Mouse (Mus musculus) lung, postnatal 25 days (tissue): ENCODE measurements at regions not wholly inside any gene's neighbourhood (a gene's known extent, or its start where the extent isn't known, plus 50 kb on each side); places are given as distances from the start of the nearest gene placed in this dataset.

Experiments used
- DNase-seq: peaks from one replicate; pipeline ENCODE4 v3.0.0; 2022; ENCODE audit warnings: low spot score

DNA sequence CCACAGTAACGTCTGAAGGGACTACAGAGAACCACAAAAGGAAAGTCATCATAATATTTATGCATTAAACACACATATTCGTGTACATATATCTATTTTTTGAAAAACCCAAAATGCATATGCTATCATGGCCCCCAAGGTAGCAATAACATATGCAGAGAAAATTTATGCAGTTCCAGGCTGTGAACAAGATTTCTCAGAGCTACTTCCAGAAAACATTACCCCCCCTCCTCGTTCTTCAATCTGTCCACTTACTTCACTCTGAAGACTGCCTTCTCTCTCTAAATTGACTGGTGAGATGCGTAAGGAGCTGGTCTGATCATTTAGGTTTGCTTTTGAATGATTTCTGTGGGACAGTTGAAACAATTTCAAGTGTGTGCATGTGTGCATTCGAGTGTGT lies 369.3 kb upstream of the Zeb2 start:
- DNase-seq: no peak

GRCm38 (mm10) chr2:45485477-45485876 lies 368.3 kb upstream of the Zeb2 start:
- DNase-seq: no peak

DNA sequence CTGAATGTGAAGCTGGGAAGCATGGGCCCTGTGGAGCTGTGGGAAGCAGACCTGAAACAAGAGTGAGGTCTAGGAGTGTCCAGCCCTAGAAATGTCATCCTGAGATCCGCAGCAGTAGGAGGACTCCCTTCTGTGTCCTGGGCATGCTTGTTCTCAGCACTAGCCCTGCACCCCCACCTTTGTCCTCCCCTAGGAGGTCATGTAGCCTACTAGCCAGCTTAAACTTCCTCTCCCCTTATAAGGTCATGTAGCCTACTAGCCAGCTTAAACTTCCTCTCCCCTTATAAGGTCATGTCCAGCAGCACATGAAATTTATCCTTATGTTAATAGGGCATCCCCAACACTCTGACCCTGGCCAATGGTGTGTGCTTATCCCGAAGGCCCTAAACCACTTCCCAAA lies 363.5 kb upstream of the Zeb2 start:
- no peak for DNase-seq

DNA sequence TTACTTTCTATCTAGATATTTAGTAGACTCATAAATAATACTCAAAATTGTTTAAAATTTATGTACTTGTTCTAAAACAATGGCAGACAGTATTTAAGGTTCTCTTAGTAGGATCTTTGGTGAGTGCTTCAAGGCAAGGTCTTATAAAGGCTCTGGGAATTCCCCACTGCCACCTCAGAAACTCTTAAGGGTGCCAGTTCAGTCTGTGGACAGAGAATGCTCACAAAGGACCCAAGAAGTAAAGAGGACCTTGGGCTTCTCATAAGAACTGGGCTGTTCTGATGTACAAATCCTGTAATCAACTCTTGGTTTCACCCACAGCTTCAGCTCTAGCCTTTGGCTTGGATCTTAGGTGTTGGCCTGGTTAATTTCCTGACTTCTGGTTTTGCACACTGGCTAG lies 358.8 kb upstream of the Zeb2 start:
- DNase-seq: no peak

DNA sequence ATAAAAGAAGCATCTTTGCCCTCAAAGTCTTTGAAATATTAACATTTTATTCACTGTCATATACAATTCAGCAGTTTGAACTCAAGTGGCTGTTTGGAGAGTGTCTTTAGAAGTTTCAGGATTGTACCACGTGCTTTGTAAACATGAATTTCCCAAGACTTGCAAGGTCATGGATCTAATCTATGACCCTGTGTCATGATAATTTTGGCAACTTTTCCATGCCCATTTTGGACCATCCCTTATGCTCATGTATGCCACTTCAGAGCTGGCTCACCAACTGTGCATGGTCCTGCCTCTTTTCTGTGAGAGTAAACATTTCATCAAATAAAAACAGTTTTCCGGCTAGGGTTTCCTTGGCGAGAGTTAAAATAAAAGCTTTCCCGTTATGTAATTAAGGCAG lies 347.1 kb upstream of the Zeb2 start:
- DNase-seq: no peak

DNA sequence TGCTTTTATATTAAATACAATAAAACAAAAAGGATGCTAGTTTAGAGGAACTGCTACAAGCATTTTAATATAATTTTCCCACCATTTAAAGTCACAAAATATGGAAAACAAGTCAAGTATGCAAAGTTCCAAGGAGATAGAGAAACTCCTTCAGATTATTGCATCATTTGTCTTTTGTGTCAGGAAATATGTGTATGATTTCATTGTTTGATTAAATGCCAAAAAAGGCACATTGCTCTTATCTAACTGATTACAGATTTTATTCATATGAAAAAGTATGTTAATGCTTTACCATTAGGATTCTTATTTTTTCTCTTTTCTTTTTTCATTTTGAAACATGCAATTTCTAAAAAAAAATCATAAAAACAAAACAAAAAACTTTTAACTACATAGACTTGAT lies 342.2 kb upstream of the Zeb2 start:
- DNase-seq: no peak

DNA sequence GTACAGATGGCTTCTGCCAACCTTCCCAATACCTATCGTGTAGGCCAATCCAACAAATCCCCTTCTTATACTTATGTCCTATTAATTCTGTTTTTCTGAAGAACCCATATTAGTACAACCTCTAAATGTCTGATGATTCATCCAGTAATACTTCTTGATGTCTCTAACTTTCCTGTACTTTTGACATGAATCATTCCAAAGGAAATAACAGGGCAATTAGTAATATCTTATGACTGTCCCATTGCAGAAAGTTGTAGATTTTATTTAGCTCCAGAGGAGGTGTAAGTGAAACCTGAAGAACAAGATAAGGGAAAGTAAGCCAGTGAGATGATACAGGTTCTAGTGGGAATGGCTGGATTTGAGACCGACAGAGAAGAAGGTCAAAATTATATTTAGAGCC lies 337.6 kb upstream of the Zeb2 start:
- DNase-seq: no peak

DNA sequence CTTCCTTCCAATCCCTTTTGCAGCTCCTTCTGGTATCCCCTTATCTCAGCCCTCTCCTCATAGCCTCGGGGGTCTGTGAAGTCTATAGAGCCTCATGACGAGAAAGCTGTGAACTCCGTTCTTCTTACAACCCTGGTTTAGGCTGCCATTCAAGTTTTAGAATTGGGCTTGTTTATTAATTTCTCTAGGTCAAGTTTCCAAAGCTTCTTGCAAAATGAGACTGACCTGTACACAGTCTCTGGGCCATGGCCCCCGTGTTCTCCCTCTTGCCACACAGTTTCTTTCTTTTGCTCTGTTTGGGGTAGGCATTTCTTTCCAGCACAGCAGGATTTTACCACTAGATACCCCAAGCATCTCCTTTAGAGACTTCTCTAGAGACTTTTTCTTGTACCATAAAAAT lies 322.0 kb upstream of the Zeb2 start:
- DNase-seq: no peak

- DNase-seq: no peak
These were observed 321.5 kb upstream of the Zeb2 start for GRCm38 (mm10) chr2:45438739-45439138.

DNA sequence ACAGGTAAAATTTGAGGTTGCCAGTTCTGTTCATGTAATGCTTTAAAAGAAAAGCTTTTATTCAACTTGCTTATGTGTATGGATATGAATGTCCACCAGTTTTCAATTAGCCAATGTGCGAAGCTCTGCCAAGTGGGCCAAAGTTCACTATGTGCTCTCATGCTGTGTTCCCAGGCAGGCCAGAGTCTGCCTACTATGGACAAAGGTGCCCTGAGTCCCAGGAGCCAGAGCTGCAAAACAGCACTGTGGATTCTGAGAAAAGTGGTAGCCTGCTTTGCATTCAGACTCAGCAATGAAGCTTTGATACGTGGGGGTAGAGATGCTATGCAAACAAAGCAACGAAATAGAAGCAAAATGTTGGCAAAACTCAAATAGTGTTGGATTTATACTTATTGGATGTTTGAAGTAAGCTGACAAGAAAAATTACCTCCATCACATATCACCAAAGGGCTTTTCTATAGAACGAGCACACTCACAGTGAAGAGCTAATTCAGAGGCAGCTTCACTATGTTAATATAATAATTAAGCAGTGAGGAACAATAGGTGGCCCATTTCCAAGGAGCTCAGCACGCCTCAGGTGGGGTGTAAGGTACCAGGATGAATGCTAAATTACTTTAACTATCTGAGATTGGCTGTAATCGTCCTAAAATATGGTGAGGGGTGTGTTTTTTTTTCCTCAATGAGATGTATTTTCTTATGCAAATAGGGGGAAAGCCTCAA lies 318.2 kb upstream of the Zeb2 start:
- no peak for DNase-seq

GRCm38 (mm10) chr2:45434789-45435188 lies 317.6 kb upstream of the Zeb2 start:
- DNase-seq: no peak

GRCm38 (mm10) chr2:45434169-45434568 lies 317.0 kb upstream of the Zeb2 start:
- DNase-seq: no peak

DNA sequence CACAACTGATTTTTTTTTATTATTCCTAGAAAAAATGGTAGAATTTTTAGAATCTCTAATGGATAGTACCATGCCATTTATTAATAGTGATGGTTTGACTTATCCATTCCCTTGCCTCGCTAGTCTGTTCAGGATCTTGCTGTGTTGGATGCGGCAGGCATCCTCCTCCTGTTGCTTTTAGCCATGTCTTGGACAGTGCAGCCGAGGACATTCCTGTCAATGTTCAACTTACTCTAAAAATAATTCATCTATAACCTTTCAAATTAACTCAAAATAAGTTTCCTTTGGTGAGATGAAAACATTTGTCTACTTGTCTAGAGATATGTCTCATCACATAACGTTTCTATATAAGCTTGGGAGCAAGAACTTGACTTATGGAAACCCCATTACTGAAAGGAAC lies 314.2 kb upstream of the Zeb2 start:
- DNase-seq: no peak

DNA sequence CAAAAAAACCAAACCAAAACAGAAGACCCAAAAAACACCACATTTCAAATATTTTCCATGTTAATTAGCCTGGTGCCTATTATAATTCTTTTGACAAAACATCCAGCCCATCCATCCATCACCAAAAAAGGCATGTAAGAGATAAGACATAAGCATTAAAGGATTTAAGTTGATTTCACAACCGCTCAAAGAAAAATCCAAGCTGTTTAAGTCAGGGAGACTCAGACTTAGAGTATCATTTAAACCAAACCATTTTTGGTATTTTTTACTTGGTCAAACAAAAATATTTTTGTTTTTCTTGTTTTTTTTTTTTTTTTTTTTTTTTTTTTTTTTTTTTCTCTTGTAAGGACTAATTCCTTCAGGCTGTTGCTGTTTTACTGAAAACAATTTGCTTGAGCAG lies 304.6 kb upstream of the Zeb2 start:
- no peak for DNase-seq

DNA sequence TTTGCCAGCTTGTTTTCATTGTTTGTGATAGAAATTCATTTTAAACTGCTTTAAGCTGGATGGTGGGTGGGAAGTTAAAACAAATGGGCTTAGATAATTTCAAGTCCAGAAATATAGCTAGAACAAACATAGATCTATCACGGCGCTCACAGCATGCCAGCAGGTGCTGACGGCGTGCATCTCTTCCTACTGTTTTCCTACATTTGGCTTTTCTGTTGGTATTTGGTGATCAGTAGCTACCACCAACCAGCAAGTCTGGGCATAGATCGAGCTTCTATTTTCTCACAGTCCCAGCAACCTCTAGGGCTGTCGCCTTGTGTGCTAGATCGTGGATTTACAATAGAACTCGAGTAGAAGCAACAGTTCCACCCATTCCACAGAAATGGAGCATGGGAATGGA lies 290.9 kb upstream of the Zeb2 start:
- no peak for DNase-seq

DNA sequence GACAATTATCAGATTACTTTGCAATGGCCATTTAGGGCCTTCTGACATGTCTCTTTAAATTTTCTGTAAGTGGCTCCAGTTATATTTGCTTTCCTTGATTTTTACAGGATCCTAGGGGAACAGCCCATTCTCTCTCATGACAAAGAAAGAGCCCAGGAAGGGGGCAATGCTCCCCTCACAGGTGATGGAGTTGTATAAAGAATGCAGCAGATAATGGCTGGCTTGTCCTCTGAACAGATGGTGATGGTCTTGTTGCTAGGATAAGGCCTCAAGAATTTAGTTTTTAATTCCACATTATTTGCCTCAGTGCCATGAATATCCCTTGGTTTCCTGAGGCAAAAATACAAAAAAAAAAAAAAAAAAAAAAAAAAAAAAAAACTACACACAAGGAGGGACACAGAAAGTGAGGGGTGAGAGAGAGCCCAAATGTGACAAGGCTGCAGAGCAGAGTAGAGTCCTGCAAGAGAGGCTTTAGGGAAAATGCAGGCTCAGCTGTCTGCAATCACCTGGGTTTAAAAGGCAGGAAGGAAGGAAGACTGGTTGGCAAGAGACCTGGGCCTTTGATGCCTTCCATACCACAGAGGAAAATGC lies 272.8 kb upstream of the Zeb2 start:
- DNase-seq: no peak

GRCm38 (mm10) chr2:45371268-45371667 lies 254.1 kb upstream of the Zeb2 start:
- peak; percentile 4 for DNase-seq

GRCm38 (mm10) chr2:45370615-45370968 lies 253.4 kb upstream of the Zeb2 start:
- DNase-seq: no peak

GRCm38 (mm10) chr2:45369914-45370614 lies 252.9 kb upstream of the Zeb2 start:
- DNase-seq: no peak

DNA sequence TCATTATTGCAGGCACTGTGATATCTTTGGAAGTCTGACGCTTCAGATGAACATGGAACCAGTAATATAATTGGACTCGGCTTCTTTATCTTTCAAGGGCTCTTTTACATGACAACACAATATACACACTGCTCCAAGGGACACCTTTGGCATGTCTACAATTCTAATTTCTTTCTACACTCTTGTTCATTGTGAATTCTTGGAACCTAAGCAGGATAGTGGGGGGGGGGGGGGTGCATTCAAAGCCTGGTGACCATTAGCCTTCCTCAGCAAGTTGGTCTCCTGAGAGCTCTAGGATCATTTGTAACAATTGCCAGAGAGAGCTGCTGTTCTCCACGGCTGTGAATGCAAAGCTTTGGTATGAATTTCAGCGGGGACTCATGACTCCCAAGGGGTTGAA lies 252.2 kb upstream of the Zeb2 start:
- no peak for DNase-seq

- no peak for DNase-seq
These were observed 250.4 kb upstream of the Zeb2 start for GRCm38 (mm10) chr2:45367436-45368193.

DNA sequence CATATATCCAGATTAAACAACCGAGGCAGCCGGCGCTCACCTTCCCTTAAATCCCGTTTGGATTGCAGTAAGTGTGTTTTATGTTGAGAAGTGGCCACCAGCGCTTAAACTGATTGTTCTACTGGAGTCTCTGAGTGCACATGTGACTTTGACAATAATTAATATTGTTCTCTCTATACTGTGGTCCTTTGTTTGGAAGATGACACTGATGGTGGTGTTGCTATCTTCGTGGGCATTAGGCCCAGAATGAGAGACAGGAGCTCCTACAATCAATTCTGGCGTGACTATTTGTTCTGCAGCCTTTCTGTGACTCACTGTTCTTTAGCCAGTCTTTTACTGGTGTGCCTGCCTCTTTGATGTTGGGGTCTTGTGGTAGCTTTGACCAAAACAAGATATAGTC lies 240.1 kb upstream of the Zeb2 start:
- no peak for DNase-seq

DNA sequence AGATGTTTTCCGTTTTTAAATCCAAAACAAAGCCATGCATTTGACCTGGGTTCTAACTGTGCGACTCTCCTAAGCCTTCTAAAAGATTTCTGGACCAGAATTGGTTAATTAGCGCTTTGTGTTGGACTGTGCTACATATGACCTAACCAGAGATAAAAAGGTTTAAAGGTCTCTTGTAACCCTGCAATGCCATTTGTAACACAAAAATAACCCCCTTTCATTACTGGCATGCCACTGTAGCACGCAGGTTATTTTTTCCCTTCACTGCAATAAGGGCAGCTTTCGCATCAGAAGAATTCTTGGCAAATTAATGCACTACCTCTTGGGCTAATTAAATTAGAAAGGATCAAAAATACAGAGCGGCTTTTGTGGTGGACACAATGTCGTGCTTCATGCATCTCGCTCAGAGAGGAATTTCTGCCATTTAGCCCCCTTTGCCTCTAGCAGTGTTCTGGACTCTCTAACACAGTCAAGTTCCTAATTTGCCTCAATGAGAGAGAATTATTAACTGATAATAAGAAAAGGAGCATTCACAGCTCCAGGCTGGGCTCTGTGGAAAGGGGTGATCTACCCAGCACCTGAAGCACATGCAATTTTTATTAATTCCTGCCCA lies 239.5 kb upstream of the Zeb2 start:
- no peak for DNase-seq
